Mouse (Mus musculus): ENCODE measurements around the gene Mrps18a. TPM values are rescaled to one million over a fixed set of nuclear protein-coding genes. Genes with fewer than 3 reads are reported as not detected.

Mrps18a gene
- polyA plus RNA-seq, 1 experiment from 2014 or later = 135 TPM

DNA sequence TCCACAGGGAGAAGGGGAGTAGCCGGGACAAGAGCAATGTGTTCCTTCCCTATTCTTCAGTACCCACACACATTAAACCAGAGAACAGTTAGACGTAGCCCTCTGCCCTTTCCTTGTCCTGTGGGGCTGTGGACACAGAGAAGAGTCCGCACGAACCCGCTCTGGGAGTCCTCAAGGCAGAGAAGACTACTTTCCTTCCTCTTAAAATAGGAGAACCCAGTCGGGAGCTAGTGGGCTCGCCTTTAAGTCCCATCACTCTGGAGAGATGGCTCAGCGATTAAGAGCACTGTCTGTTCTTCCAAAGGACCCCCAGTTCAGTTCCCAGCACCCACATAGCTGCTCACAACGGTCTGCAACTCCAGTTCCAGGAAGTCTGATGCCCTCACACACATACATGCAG lies 50.9 kb downstream of the Mrps18a start:
- Histone ChIP-seq H3K4me3 (ENCODE audit: low read depth, low read length) (peak overlapping the region; percentile 78), H3K27ac (ENCODE audit: low read depth, low read length) (no peak overlapping the region), H3K9ac (ENCODE audit: low read length) (peak overlapping the region; percentile 88), H3K4me1 (ENCODE audit: control insufficient read depth, insufficient read depth, low read length) (peaks cover 18% of the 10 kb centered on the region; the same call in 1 of the 2 replicates), H3K27me3 (replicated peaks; ENCODE audit: control insufficient read depth, insufficient read depth, low read length) (no peaks in the 10 kb centered on the region), H3K9me3 (replicated peaks; ENCODE audit: control insufficient read depth, low read length) (no peaks in the 10 kb centered on the region), H3K36me3 (ENCODE audit: control insufficient read depth, insufficient read depth, low read length) (peaks cover 34% of the 10 kb centered on the region), H3K4me2 (ENCODE audit: low read length) (peak overlapping the region; percentile 83)
- no peak for DNase-seq (ENCODE audit: low spot score)
- 55% methylated on average over 9 of the region's 9 CpGs for WGBS
- no peak for ATAC-seq

DNA sequence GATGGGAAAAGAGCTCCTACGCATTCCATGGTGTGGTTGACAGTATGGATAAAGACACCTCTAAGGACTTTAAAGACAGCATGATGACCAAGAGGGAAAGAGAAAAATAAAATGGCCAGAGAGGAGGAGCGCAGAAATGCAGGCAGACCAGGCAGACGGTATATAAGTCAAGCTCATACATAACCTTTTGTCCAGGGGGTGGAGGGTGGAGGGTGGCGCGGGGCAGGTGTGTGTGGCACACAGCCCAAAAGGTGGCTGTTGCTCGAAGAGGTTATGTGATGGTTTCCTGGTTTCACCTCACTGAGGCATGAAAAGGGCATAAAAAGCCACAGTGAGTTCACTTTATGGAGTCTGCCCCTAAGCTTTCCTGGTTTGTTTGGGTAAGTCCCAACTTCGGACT lies 51.8 kb downstream of the Mrps18a start:
- no peaks in the 10 kb centered on the region for H3K9me3 ChIP-seq (replicated peaks; ENCODE audit: control insufficient read depth, low read length)
- H3K27me3 ChIP-seq (replicated peaks; ENCODE audit: control insufficient read depth, insufficient read depth, low read length) = no peaks in the 10 kb centered on the region
- WGBS = 92% methylated on average over 7 of the region's 7 CpGs
- no peak overlapping the region for H3K4me3 ChIP-seq (ENCODE audit: low read depth, low read length)
- DNase-seq (ENCODE audit: low spot score) (no peak), ATAC-seq (no peak)
- no peak overlapping the region for H3K9ac ChIP-seq (ENCODE audit: low read length)
- peak overlapping the region; percentile 83 for H3K4me2 ChIP-seq (ENCODE audit: low read length)
- H3K36me3 ChIP-seq (ENCODE audit: control insufficient read depth, insufficient read depth, low read length) = peaks cover 43% of the 10 kb centered on the region
- H3K27ac ChIP-seq (ENCODE audit: low read depth, low read length) = no peak overlapping the region
- H3K4me1 ChIP-seq (ENCODE audit: control insufficient read depth, insufficient read depth, low read length) = peaks cover 18% of the 10 kb centered on the region; the same call in 1 of the 2 replicates

DNA sequence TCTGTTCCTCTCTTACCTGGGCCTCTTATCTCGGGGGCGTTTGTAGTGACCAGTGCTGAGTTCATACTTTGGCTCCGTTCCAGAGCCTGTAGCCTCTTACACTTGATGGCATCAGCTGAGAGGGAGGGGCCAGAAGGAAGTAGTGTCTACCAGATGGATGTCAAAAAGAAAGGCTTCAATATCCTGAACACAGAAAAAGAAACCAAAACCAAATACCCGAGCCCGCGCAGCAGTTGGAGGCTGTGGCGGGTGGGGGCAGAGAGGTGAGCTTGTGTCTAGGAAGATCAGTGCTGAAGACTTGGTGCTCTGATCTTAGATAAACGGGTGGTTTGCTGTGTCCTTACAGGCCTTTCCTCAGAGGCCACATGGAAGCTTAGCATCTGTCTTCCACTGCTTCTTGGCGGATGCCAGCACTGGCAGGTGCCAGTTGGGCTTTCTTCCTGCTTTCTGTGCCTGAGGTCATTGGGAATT lies 52.2 kb downstream of the Mrps18a start:
- WGBS = 88% methylated on average over 9 of the region's 9 CpGs
- no peak overlapping the region for H3K9ac ChIP-seq (ENCODE audit: low read length)
- ATAC-seq = no peak
- no peak overlapping the region for H3K4me3 ChIP-seq (ENCODE audit: low read depth, low read length)
- H3K4me2 ChIP-seq (ENCODE audit: low read length) = no peak overlapping the region
- no peak for DNase-seq (ENCODE audit: low spot score)
- H3K4me1 ChIP-seq (ENCODE audit: control insufficient read depth, insufficient read depth, low read length) = peaks cover 18% of the 10 kb centered on the region; the same call in 1 of the 2 replicates
- peaks cover 47% of the 10 kb centered on the region for H3K36me3 ChIP-seq (ENCODE audit: control insufficient read depth, insufficient read depth, low read length)
- no peak overlapping the region for H3K27ac ChIP-seq (ENCODE audit: low read depth, low read length)
- H3K9me3 ChIP-seq (replicated peaks; ENCODE audit: control insufficient read depth, low read length) = no peaks in the 10 kb centered on the region
- H3K27me3 ChIP-seq (replicated peaks; ENCODE audit: control insufficient read depth, insufficient read depth, low read length) = no peaks in the 10 kb centered on the region

DNA sequence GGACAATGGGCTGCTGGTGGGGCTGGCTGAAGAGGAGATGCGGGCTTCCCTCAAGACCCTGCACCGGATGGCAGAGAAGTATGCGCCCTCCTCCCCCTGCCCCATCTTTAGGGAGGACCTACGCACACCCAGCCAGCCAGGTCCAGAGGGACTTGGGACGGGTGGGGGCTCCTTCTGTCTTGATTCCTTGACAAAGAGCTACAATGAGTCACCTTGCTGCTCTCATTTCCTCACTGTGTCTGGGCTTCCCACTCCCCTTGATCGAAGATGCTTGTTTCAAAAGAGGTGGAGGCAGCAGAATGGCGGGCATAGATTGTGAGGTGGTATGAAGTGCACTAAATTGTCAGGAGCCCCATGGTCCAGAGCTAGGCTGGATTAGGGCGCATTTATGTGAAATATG lies 53.5 kb downstream of the Mrps18a start:
- Histone ChIP-seq H3K9me3 (replicated peaks; ENCODE audit: control insufficient read depth, low read length) (no peaks in the 10 kb centered on the region), H3K4me3 (ENCODE audit: low read depth, low read length) (no peak overlapping the region), H3K36me3 (ENCODE audit: control insufficient read depth, insufficient read depth, low read length) (peaks cover 59% of the 10 kb centered on the region), H3K4me1 (ENCODE audit: control insufficient read depth, insufficient read depth, low read length) (peaks cover 18% of the 10 kb centered on the region; the same call in 1 of the 2 replicates), H3K4me2 (ENCODE audit: low read length) (no peak overlapping the region), H3K9ac (ENCODE audit: low read length) (no peak overlapping the region), H3K27me3 (replicated peaks; ENCODE audit: control insufficient read depth, insufficient read depth, low read length) (no peaks in the 10 kb centered on the region), H3K27ac (ENCODE audit: low read depth, low read length) (no peak overlapping the region)
- ATAC-seq (no peak), DNase-seq (ENCODE audit: low spot score) (no peak)
- 96% methylated on average over 8 of the region's 8 CpGs for WGBS

DNA sequence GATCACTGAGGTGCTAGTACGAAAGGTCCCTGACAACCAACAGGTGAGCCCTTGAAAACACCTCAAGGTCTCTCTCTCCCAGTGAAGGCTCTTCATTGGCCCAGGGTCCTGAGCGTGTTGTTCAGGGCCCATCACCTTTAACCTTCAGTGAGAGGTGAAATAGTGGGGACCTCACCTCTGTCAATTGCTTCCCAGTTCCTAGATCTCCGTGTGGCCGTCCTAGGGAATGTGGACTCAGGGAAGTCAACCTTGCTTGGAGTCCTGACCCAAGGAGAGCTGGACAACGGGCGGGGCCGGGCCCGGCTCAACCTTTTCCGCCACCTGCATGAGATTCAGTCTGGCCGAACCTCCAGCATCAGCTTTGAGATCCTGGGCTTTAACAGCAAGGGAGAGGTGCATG lies 54.0 kb downstream of the Mrps18a start:
- H3K9ac ChIP-seq (ENCODE audit: low read length) = no peak overlapping the region
- H3K36me3 ChIP-seq (ENCODE audit: control insufficient read depth, insufficient read depth, low read length) = peaks cover 64% of the 10 kb centered on the region
- H3K4me2 ChIP-seq (ENCODE audit: low read length) = no peak overlapping the region
- no peaks in the 10 kb centered on the region for H3K9me3 ChIP-seq (replicated peaks; ENCODE audit: control insufficient read depth, low read length)
- ATAC-seq (no peak), DNase-seq (ENCODE audit: low spot score) (no peak)
- 90% methylated on average over 10 of the region's 10 CpGs for WGBS
- H3K4me3 ChIP-seq (ENCODE audit: low read depth, low read length) = no peak overlapping the region
- no peak overlapping the region for H3K27ac ChIP-seq (ENCODE audit: low read depth, low read length)
- H3K4me1 ChIP-seq (ENCODE audit: control insufficient read depth, insufficient read depth, low read length) = peaks cover 16% of the 10 kb centered on the region; the same call in 1 of the 2 replicates
- no peaks in the 10 kb centered on the region for H3K27me3 ChIP-seq (replicated peaks; ENCODE audit: control insufficient read depth, insufficient read depth, low read length)

DNA sequence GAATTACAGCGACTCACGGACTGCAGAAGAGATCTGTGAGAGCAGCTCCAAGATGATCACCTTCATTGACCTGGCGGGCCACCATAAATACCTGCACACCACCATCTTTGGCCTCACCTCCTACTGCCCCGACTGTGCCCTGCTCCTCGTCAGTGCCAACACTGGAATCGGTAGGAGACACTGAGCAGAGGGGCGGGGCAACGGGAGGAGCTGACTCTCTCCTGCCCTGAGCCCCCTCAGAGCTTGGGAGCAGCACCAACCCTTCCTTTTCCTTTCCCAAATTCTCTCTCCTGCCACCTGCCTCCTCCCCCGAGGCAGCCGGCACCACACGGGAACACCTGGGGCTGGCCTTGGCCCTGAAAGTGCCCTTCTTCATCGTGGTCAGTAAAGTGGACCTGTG lies 54.7 kb downstream of the Mrps18a start:
- peaks cover 69% of the 10 kb centered on the region for H3K36me3 ChIP-seq (ENCODE audit: control insufficient read depth, insufficient read depth, low read length)
- ATAC-seq = no peak
- H3K27me3 ChIP-seq (replicated peaks; ENCODE audit: control insufficient read depth, insufficient read depth, low read length) = no peaks in the 10 kb centered on the region
- WGBS = 88% methylated on average over 12 of the region's 12 CpGs
- no peak overlapping the region for H3K4me3 ChIP-seq (ENCODE audit: low read depth, low read length)
- no peak overlapping the region for H3K9ac ChIP-seq (ENCODE audit: low read length)
- no peak overlapping the region for H3K4me2 ChIP-seq (ENCODE audit: low read length)
- peaks cover 15% of the 10 kb centered on the region; the same call in 1 of the 2 replicates for H3K4me1 ChIP-seq (ENCODE audit: control insufficient read depth, insufficient read depth, low read length)
- no peaks in the 10 kb centered on the region for H3K9me3 ChIP-seq (replicated peaks; ENCODE audit: control insufficient read depth, low read length)
- DNase-seq (ENCODE audit: low spot score) = no peak
- H3K27ac ChIP-seq (ENCODE audit: low read depth, low read length) = no peak overlapping the region

DNA sequence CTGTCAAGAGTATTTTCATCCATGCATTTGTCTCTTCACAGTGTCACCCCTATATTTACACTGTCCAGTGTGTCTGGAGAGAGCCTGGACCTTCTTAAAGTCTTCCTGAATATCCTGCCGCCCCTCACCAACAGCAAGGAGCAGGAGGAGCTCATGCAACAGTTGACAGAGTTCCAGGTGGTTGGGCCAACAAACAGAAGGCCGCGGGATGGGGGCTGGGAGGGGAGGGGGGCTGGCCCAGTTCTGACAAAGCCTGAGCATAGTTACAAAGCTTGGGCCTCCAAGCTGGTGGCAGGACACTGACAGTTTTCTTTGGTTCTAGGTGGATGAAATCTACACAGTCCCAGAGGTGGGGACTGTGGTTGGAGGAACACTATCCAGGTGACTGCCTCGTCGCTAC lies 55.5 kb downstream of the Mrps18a start:
- Histone ChIP-seq H3K4me1 (ENCODE audit: control insufficient read depth, insufficient read depth, low read length) (peaks cover 15% of the 10 kb centered on the region; the same call in 1 of the 2 replicates), H3K9ac (ENCODE audit: low read length) (no peak overlapping the region), H3K9me3 (replicated peaks; ENCODE audit: control insufficient read depth, low read length) (no peaks in the 10 kb centered on the region), H3K27me3 (replicated peaks; ENCODE audit: control insufficient read depth, insufficient read depth, low read length) (no peaks in the 10 kb centered on the region), H3K36me3 (ENCODE audit: control insufficient read depth, insufficient read depth, low read length) (peaks cover 77% of the 10 kb centered on the region), H3K4me2 (ENCODE audit: low read length) (no peak overlapping the region), H3K27ac (ENCODE audit: low read depth, low read length) (no peak overlapping the region), H3K4me3 (ENCODE audit: low read depth, low read length) (no peak overlapping the region)
- DNase-seq (ENCODE audit: low spot score) = no peak
- no peak for ATAC-seq
- WGBS = 83% methylated on average over 5 of the region's 5 CpGs

DNA sequence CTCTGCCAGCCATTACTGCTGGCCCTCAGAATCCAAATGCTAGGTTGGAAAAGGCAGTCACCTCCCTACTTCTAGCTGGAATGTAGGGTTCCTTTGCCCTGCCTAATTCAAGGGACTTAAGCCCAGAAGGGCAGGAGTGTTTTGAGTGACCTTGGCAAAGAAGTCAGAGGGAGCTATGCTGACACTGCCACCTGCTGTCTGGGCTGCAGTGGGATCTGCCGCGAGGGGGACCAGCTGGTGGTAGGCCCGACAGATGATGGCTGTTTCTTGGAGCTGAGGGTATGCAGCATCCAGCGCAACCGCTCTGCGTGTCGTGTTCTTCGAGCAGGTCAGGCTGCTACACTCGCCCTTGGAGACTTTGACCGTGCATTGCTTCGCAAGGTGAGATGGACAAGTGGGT lies 56.2 kb downstream of the Mrps18a start:
- Histone ChIP-seq H3K36me3 (ENCODE audit: control insufficient read depth, insufficient read depth, low read length) (peaks cover 83% of the 10 kb centered on the region), H3K27me3 (replicated peaks; ENCODE audit: control insufficient read depth, insufficient read depth, low read length) (no peaks in the 10 kb centered on the region), H3K9me3 (replicated peaks; ENCODE audit: control insufficient read depth, low read length) (no peaks in the 10 kb centered on the region), H3K9ac (ENCODE audit: low read length) (no peak overlapping the region), H3K4me1 (ENCODE audit: control insufficient read depth, insufficient read depth, low read length) (peaks cover 11% of the 10 kb centered on the region; the same call in 1 of the 2 replicates), H3K27ac (ENCODE audit: low read depth, low read length) (no peak overlapping the region), H3K4me2 (ENCODE audit: low read length) (no peak overlapping the region), H3K4me3 (ENCODE audit: low read depth, low read length) (no peak overlapping the region)
- ATAC-seq (no peak), DNase-seq (ENCODE audit: low spot score) (no peak)
- 86% methylated on average over 11 of the region's 11 CpGs for WGBS

DNA sequence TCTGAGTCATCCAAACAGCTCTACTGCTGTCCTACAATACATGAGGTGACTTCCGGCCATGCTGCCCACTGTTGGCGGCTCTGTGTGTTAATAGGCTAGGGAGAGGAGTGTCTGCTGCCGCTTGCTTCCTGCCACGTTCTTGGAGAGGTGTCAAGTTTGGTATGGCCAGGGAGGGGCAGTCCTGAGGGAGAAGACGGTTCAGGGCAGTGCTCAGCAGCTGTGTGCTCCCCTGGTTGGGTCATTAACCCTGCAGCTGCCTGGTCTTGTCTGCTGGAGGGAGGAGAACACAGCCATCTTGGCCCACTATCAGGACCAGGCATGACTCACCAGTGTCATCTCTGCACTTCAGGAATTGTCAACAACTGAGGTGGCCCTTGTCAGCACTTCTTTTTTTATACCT lies 57.5 kb downstream of the Mrps18a start:
- WGBS = 53% methylated on average over 5 of the region's 5 CpGs
- no peaks in the 10 kb centered on the region for H3K27me3 ChIP-seq (replicated peaks; ENCODE audit: control insufficient read depth, insufficient read depth, low read length)
- DNase-seq (ENCODE audit: low spot score) (no peak), ATAC-seq (no peak)
- no peak overlapping the region for H3K27ac ChIP-seq (ENCODE audit: low read depth, low read length)
- no peak overlapping the region for H3K9ac ChIP-seq (ENCODE audit: low read length)
- no peaks in the 10 kb centered on the region for H3K4me1 ChIP-seq (ENCODE audit: control insufficient read depth, insufficient read depth, low read length)
- H3K4me2 ChIP-seq (ENCODE audit: low read length) = no peak overlapping the region
- H3K36me3 ChIP-seq (ENCODE audit: control insufficient read depth, insufficient read depth, low read length) = peaks cover 94% of the 10 kb centered on the region
- no peaks in the 10 kb centered on the region for H3K9me3 ChIP-seq (replicated peaks; ENCODE audit: control insufficient read depth, low read length)
- H3K4me3 ChIP-seq (ENCODE audit: low read depth, low read length) = no peak overlapping the region
